Mouse (Mus musculus) hindbrain, embryonic 16.5 days (tissue): ENCODE measurements around the gene Phtf1. TPM values are rescaled to one million over a fixed set of nuclear protein-coding genes. Genes with fewer than 3 reads are reported as not detected.

Experiments used
- ATAC-seq: fragments of 200-750 bp; cut with Nextera tagmentation; 2 replicates; pipeline ENCODE4 v1.8.0; 2017; ENCODE audit warnings: moderate TSS enrichment, moderate library complexity
- H3K27ac ChIP-seq: fragments of 300-500 bp; sonication (generic); 2 replicates; pipeline ENCODE4 v1.5.1; 2014; ENCODE audit warnings: low read depth, mild to moderate bottlenecking, control low read depth, low read length, moderate library complexity
- H3K27me3 ChIP-seq: fragments of 300-500 bp; sonication (generic); replicated peaks from 2 replicates; pipeline ENCODE4 v1.6.1; 2014; ENCODE audit warnings: low read length; ENCODE audit not compliant: control insufficient read depth, insufficient read depth
- H3K36me3 ChIP-seq: fragments of 300-500 bp; sonication (generic); 2 replicates; pipeline ENCODE4 v1.6.1; 2014; ENCODE audit warnings: mild to moderate bottlenecking, low read length, moderate library complexity, mixed read lengths; ENCODE audit not compliant: control insufficient read depth, insufficient read depth
- H3K4me1 ChIP-seq: fragments of 300-500 bp; sonication (generic); 2 replicates; pipeline ENCODE4 v1.6.1; 2014; ENCODE audit warnings: low read depth, low read length; ENCODE audit not compliant: control insufficient read depth, insufficient read depth
- H3K4me2 ChIP-seq: fragments of 300-500 bp; sonication (generic); 2 replicates; pipeline ENCODE4 v1.6.1; 2014; ENCODE audit warnings: mild to moderate bottlenecking, low read length, control low read depth, moderate library complexity
- H3K4me3 ChIP-seq: fragments of 300-500 bp; sonication (generic); 2 replicates; pipeline ENCODE4 v1.5.1; 2014; ENCODE audit warnings: mild to moderate bottlenecking, low read length, control low read depth, moderate library complexity
- H3K9ac ChIP-seq: fragments of 300-500 bp; sonication (generic); 2 replicates; pipeline ENCODE4 v1.6.1; 2014; ENCODE audit warnings: low read depth, mild to moderate bottlenecking, control low read depth, low read length, moderate library complexity
- H3K9me3 ChIP-seq: fragments of 300-500 bp; sonication (generic); 2 replicates; pipeline ENCODE4 v1.6.1; 2014; ENCODE audit warnings: mild to moderate bottlenecking, low read length, moderate library complexity; ENCODE audit not compliant: control insufficient read depth
- polyA plus RNA-seq: library from polyadenylated mRNA; unstranded; fragments of >200 nt; fragmentation: Nextera tagmentation; extraction: Ambion mirVana; gene quantifications from 2 replicates; pipeline ENCODE4 v1.2.1, GENCODE M21; 2015

The Phtf1 gene
- polyA plus RNA-seq, 1 experiment from 2014 or later: 19.4 TPM

- H3K27me3 ChIP-seq: no peaks in the 10 kb centered on the region
- no peak overlapping the region for H3K27ac ChIP-seq
- H3K4me2 ChIP-seq: no peak overlapping the region
- no peaks in the 10 kb centered on the region for H3K36me3 ChIP-seq
- no peaks in the 10 kb centered on the region for H3K4me1 ChIP-seq
- no peak for ATAC-seq
- H3K9me3 ChIP-seq: no peaks in the 10 kb centered on the region
- H3K4me3 ChIP-seq: no peak overlapping the region
- H3K9ac ChIP-seq: no peak overlapping the region
Measured at GRCm38 (mm10) chr3:104069395-104069794, 101.5 kb downstream of the Phtf1 start.

Other genes with a start within 250 kb of the Phtf1 start
- 10.0 and 10.5 TPM in 2 replicates for gene Olfml3, start 230.1 kb upstream of the Phtf1 start, polyA plus RNA-seq
- not detected in 2 replicates for gene Gm10964, start 228.7 kb upstream of the Phtf1 start, polyA plus RNA-seq
- 8.9 and 10.1 TPM in 2 replicates for gene Hipk1, start 176.5 kb upstream of the Phtf1 start, polyA plus RNA-seq
- 16.9 and 17.0 TPM in 2 replicates for gene Dclre1b, start 158.7 kb upstream of the Phtf1 start, polyA plus RNA-seq
- 22.1 and 26.0 TPM in 2 replicates for gene Ap4b1, start 158.6 kb upstream of the Phtf1 start, polyA plus RNA-seq
- 0.24 TPM in 1 of 2 replicates, not detected in the other for gene Gm43064, start 158.5 kb upstream of the Phtf1 start, polyA plus RNA-seq
- 0.33 and 0.40 TPM in 2 replicates for gene Bcl2l15, start 135.5 kb upstream of the Phtf1 start, polyA plus RNA-seq
- gene Ptpn22, start 108.3 kb upstream of the Phtf1 start, polyA plus RNA-seq: 0.43 and 0.59 TPM in 2 replicates
- 15.4 and 17.4 TPM in 2 replicates for gene Rsbn1, start 54.0 kb upstream of the Phtf1 start, polyA plus RNA-seq